Mouse (Mus musculus): ENCODE results near the gene Krcc1.

The Krcc1 gene

DNA sequence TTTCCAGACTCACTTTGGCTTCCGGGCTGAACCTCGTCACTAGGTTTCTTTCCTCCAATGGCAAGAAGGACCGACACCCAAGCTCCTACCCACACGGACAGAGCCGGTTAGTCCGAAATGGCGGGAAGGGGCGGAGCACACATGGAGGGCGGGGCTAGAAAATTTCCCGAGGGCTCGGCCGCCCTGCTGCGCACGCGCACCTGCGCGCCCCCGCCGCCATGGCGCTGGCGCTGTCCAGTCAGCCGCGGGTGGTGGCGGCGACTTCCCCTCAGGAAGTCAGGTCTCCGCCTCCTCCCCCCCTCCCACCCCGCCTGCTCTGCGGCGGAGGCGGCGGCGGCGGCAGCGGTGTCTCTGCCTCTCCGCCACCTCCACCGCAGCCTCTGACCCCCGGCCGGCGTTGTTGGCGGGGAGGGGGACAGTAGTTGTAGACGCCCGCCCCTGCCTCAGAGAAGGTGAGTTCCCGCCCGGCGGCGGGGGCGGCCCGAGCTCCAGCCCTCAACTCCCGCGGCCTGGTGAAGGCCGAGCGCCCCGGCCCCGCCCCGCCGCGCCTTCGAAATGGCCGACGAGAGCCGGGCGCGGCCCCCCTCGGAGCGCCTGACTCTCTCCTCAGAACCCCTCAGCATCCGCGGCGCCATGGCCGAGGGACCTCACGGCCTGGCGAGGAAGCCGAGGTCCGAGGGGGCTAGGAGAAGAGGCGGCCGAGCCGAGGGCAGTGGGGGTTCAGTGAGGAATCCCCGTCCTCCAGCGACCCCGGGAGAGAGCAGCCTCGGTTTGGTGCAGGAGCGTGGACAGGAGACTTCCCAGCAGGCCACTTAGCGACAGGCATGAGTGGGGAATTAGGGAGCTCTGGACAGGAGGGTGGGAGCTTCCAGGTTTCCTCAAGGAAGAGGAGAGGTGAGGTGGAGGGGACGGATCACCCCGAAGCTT, at the start of gene Krcc1:
Gene Krcc1, plus strand, starts transcription at position 289 of the 927 bp plus-strand sequence.
- DNase-seq (ENCODE audit: low spot score in 2 of 2): peak; percentile 93 to 97

DNA sequence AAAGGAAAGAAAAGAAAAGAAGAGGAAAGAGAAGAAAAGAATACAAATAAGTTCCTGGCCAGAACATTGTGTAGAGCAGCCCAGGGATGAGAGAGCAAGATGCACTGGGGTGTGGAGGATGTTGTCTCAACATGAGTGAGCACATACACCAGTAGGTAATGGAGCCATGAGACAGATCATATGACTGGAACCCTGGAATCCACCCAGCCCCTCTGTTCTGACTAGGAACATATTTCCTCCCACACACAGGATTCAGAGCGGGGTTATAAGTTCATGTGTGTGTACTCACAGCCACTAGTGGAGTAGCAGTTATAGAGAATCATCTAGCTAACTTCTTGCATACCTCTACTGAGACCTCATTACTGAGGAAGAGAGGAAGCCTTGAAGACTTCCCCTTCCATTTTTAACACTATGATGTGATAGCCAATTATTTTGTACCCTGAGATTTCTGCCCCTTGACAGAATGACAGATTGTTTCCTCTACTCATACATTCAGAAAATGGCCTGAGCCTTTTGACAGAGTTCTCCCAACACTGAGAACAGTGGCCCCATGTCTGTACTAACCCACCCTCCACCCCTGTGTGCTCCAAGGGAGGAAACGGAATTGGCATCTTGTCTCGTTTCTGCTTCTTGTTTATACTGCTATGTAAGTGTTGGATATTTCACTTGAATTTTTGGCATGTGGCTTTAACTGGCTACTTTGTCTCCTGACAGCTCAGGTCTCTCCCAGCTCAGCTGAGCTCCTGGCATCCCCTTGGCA, 47.1 kb upstream of the Krcc1 start:
- no peak for DNase-seq (ENCODE audit: low spot score in 2 of 2)

DNA sequence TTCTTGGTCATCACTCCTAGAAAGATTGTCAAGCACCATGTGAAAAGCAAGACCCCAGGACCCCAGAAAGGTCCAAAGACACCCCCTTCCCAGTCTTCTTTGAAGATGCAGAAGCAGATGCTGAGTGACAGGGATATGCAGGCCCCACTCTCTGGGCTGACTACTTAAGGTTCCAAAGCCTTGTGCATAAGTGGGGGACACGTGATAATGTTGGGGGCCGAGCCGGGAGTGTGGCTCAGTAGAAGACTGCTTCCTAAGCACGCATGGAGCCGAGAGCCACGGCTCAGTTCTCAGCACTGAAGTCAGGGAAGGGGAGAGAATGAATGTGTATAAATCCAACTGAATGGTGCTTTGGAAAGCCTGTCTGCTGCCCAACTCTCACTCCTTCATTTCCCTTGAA, 44.9 kb upstream of the Krcc1 start:
- DNase-seq (ENCODE audit: low spot score in 2 of 2): no peak

DNA sequence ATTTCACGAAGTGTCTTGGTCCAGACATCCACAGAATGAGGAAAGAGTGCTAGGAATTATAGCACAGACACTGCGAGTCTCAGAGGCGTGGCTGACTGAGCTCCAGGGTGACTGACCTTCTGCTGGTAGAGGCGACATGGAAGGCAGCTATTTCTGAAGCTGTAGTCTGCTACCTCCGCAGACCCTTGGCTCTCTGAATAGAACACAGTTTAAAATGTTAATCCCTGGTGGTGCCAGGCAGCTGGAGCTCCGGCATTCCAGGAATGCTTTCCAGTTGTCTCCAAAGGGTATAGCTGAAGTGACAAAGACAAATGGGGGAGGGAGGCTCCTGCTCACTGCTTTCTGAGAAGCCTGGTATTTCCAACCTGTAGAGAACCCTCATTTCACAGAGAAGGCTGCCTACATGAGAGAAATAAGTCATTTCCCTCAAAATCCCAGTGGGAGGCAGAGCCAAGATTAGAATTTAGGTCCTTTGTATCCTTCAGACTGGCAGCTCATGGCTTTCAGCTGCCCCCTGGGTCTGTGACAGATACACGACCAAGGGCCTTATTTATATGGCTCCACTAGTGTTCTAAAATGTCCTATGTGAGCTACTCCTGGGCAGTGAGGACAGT, 44.2 kb upstream of the Krcc1 start:
- no peak for DNase-seq (ENCODE audit: low spot score in 2 of 2)

DNA sequence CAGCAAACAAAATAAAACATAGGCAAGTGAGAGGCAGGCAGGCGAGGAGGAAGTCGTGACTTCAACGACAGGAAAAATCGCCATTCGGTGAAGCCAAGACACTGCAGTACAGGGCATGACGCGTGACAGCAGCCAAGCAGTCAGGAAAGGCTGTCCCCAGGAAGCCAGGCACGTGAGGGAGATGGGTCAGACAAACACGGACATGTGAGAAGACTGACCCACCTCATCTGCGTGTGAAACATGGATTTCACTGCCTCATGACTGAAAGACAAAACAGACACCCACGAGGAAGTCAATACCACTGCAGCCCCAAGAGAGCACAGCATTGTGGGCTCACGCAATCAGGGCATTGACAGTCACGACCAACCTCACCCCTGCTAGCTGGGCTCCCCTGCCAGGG, 36.4 kb upstream of the Krcc1 start:
- DNase-seq (ENCODE audit: low spot score in 2 of 2): no peak

DNA sequence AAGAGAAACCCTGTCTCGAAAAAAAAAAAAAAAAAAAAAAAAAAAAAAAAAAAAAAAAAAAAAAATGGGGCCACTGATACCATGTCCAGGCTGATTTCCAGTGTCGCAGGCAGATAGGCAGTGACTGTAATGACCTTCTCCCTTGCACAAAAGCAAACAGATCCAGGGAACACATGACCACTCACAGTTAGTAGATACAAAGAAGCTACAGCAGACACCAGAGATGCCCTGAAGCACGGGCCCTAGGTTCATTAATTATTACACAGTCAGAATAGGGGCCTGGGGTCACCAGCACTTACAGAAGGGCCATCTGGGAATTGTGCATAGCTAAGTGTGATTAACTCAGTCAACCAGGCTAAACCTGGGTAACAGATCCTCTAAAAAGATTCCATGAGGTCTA, 35.5 kb upstream of the Krcc1 start:
- DNase-seq (ENCODE audit: low spot score in 2 of 2): no peak

DNA sequence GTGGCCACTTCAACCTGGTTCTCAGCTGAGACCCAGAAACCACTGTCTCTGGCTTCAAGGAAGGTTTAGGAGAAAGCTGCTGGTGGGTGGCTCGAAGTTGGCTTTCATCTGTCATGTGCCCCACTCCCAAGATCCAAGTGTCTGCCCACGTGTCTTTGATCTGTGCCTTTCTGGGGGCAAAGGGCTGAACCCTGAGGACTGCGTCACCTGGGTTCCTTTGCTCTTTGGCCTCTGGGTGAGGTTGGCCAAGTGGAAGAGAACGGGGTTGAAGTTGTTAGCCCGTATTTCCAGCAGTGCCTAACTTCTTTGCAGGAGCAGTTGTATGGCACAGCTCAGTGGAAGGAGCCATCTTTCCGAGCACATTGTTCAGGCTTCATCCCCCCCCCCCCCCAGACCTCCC, 35.0 kb upstream of the Krcc1 start:
- no peak for DNase-seq (ENCODE audit: low spot score in 2 of 2)

DNA sequence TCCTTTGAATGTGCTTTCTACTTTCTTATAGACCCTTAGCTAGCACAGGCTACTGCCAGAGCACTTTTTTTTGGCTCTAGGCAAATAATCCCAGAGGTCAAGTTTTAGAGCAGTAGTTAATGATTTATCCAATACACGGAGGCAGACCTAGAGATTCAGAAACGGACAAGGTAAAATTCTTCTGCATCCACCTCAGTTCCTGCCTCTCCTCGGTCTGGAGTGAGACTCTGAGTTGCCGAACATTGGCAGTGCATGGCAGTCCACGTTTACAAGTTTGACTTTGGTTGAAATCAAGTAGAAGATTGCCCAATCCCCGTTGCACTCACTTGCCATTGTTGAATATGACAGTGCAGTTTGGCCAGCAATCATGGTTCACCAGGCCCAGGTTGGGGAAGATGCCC, 34.4 kb upstream of the Krcc1 start:
- DNase-seq (ENCODE audit: low spot score in 2 of 2): no peak

DNA sequence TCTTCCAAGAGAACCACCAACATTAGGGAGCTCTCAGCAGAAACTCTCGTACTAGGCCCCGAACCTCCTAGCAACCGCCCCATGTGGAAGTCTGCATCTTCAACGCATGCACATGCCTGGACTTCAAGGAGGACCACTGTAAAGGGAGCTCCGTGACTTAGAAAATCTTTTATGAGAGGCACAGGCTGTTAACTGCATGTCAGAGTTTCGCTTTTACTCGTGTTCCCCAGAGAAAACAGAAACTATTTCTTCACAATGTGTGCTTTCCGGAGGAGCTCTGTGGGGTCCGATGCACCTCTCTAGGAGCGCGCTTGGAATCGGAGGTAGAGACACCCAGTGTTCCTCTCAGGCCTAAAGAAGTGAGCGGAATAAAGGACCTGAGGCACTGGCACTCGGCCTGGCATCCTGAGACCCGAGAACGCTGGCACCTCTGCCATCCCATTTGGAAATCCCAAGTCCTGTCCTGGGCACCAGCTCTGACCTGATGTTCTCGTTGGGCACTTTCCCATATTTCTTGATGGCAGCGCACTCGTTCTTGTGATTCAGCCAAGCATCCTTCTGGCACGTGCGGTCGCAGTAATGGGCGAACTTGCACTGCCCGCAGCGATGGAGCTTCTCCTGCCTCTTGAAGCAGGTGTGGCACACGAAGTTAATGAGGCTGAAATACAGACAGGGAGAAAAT, 32.3 kb upstream of the Krcc1 start:
- DNase-seq (ENCODE audit: low spot score in 2 of 2): no peak

DNA sequence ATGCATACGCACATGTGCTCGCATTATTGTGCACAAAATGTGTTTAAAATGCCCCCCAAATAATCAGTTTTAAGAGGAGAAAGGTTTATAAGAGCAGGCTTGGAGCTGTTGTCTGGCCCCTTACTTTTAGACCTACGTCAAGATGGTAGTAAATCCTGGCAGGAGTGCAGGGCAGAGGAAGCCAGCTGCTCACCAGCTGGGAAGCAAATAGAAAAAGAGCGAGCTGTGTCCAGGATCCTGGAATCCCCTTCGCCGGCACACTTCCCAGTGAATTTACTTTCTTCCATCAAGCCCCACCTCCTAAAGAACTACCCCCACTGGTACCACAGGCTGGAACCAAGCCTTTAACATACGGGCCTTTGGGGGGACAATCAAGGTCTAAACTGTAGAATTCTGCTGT, 30.6 kb upstream of the Krcc1 start:
- DNase-seq (ENCODE audit: low spot score in 2 of 2): no peak

DNA sequence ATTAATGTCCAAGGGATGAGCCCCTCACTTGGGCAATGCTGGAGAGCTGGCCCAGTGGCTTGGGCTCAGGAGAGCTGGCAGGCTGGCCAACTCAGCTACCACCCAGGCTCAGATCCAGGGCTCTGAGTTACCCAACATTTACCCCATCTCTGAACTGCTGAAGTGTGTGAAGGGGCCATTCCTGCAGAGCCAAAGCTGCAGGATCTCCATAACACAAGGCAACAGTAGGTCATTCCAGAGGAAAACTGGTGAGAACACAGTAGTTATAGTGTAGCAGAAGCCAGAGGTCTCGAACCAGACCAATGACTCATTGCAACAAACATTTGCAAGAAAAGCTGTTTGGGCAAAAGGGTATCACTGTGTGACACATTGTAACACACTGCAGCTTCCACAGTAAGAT, 28.7 kb upstream of the Krcc1 start:
- no peak for DNase-seq (ENCODE audit: low spot score in 2 of 2)

DNA sequence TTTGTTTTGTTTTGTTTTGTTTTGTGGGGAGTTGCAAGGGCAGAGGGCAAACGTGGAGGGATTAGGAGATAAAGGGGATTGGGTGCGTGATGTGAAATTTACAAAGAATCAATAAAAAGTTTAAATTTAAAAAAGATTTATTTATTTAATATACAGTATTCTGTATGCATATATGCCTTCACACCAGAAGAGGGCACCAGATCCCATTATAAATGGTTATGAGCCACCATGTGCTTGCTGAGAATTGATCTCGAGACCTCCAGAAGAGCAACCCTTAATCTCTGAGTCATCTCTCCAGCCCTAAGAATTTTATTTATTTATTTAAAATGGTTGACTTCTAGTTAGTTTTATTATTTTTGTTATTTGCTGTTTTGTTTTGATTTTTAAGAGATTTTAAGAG, 28.2 kb upstream of the Krcc1 start:
- no peak for DNase-seq (ENCODE audit: low spot score in 2 of 2)

DNA sequence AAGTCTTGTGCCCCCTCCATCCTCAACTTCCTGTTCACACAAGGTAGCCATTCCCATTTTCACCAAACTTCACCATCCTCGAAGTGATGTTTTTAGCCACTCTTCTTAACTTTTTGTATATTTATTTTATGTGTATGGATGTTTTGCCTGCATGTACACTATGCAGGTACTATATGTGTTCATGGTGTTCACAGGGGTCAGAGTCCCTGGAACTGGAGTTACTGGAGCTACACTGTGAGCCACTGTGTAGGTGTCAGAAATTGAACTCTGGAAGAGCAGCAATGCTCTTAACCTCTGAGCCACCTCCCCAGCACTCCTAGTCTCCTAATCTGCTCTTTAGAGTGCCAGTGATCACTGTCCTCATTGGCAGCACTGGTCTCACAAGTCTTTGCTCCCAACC, 23.1 kb upstream of the Krcc1 start:
- no peak for DNase-seq (ENCODE audit: low spot score in 2 of 2)

DNA sequence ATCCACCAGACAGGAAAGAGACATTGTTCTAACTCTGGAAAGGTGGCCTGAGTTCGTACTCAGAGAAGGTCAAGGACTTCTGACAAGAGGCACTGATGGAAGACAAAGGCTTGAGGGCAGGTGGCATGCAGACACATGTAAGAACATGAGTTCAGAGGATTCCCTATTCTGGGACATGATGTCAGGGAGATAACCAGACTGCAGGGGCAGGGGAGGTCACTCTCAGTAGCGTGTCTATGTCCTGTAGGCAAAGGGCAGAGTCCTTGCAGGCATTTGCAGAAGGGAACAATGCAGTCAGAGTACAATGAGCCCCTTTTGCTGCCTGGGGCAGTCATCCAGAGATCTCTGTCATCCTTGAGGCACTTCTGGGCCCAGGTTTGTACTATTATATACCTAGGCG, 21.9 kb upstream of the Krcc1 start:
- no peak for DNase-seq (ENCODE audit: low spot score in 2 of 2)

DNA sequence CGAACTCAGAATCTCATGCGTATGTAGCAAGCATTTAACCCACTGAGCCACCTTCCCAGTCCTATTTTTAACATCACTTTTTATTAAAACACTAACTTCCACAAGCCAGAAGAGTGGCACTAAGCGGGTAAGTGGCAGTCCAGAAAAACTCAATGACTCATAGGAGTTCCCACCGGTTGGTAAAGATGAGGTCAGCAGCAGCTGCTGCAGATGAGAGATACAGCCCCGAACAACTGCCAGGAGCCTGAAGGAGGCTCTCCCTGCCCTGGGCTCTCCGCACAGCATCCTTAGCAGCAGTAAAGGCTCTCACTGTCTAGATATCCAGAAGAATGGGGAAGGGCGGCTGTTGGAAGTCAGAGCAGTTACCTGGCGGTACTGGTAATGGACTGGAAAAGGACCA, 20.5 kb upstream of the Krcc1 start:
- no peak for DNase-seq (ENCODE audit: low spot score in 2 of 2)

DNA sequence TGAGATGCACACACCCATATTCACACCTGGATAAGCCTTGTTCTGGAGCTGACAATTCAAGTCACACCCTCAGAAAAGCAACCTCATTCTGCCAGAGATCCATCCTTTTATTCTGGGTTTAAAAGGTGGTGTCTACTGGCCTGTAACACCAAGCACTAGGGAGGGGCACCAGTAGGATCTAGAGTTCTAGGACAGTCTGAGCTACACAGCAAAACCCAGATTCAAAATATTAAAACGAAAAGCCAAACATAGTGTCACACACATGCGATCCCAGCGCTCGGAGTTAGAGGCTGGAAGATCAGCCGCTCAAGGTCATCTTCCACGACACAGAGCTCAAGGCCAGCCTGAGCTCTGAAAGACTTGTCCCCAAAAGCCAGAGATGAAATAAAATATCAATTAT, 17.0 kb upstream of the Krcc1 start:
- DNase-seq (ENCODE audit: low spot score in 2 of 2): no peak

DNA sequence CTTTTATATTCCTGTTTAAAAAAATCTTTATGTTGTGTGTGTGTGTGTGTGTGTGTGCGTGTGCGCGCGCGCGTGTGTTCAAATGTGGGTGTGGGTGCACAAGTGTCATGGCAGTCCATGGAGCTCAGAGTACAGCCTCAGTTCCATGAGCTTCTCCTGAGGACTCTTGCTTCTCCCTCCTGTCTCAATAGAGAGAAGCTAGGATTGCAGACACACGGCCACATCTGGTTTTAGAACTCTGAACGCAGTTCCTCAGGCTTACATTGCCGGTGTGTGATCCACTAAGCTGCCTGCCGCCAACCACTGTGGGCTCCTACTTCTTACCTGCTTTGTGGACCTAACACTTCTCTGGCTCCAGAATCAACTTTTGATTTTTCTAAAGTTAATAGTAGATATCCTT, 15.3 kb upstream of the Krcc1 start:
- no peak for DNase-seq (ENCODE audit: low spot score in 2 of 2)

DNA sequence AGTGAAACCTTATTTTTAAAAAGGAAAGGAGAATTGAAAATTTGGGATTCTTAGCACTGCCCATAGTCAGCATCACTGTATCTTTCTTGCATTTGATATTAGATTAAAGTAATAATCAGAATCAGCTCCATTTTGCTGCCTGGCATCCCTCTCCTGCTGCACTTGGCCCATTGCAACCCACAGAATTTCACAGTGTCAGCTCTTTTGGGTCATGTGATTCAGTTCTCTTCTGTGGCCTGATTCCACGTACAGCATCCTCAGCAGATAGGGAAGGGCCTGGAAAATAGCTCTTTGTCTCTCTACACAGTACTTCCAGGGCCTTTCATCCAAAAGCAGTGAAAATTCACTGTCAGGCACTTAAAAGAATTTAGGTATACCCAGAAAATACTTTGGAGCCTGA, 14.1 kb upstream of the Krcc1 start:
- DNase-seq (ENCODE audit: low spot score in 2 of 2): no peak

DNA sequence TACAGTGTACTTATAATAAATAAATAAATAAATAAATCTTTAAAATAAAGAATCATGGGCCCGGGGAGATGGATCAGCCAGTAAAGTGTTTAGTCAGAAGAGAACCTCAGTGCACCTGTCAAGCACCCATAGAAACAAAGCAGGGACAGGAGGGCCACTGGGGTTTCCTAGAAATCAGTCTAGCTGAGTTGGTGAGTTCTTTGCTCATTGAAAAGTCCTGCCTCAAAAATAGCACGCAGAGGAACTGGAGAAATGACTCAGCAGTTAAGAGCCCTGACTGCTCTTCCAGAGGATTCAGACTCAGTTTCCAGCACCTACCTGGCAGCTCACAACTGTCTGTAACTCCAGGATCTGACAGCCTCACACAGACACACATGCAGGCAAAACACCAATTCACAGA, 12.9 kb upstream of the Krcc1 start:
- no peak for DNase-seq (ENCODE audit: low spot score in 2 of 2)

DNA sequence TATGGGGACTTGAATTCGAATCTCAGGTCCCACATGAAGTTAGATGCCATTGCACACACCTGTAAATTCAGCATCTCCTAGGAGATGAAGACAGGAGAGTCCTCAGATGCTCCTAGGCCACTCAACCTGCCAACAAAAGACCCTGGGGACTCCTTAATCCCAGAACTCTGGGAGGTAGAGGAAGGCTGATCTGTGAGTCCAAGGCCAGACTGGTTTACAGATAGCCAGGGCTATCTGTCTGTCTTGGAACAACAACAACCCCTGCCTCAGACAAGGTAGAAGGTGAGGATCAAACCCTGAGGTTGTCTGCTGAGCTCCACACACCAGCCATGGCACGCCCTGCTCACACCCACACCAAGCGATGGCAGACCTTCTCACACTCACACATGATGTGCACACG, 12.3 kb upstream of the Krcc1 start:
- DNase-seq (ENCODE audit: low spot score in 2 of 2): no peak

DNA sequence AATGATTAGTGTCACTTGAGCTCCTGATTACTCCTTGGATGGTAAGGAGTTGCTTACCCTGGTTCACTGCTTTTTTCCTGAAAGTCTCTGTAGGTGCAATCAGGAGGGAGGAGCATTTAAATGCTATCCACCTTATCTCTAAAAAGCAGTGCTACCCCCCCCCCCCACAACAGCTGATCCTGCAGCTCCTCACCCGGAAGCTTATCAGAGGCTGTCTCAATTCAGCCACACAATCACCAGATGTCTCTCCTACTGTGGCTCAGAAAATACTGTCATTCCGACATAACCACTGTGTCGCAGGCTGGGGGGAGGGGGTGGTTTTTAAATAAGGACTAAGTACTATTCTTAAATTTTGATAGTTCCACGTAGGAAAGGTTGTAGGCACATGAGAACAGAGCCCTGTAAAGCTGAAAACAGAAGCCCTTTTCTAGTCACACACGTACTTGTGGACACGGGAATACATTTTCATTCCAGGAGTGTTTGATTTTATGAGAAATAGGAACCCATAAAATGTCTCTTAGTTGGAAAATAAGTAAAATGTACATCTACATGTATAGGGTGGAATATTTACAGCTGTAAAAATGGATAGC, 11.3 kb upstream of the Krcc1 start:
- DNase-seq (ENCODE audit: low spot score in 2 of 2): no peak

DNA sequence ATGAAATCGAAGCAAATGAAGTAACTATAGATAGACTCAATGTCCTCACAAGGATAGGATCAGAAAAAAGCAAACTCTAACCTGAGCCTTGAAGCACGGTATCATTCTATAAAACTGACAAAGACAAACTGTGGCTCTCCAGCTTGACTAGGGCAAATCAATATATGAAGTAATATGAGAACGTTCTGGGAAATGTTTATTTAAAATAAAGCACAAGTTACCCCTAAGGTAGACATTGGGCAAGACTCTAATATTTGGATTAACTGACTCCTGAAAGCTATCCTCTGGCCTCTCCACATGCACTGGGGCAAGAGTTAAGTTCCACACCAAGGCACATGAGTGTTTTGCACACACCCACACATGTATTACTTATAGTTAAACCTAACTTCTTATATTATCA, 10.4 kb upstream of the Krcc1 start:
- no peak for DNase-seq (ENCODE audit: low spot score in 2 of 2)

Data from frontal cortex, postnatal 10 days (tissue).